Mouse (Mus musculus) neural tube, embryonic 11.5 days (tissue): ENCODE measurements around the gene Sgo1. TPM values are rescaled to one million over a fixed set of nuclear protein-coding genes. Genes with fewer than 3 reads are reported as not detected.
"Not testable (repeated sequence)": the region's sequence is repeated elsewhere in the genome, so short reads cannot be mapped to it uniquely, and the experiment has no call there.

Experiments
- ATAC-seq: fragments of 200-750 bp; cut with Nextera tagmentation; 2 replicates; pipeline ENCODE4 v1.8.0; 2017; ENCODE audit warnings: moderate number of reproducible peaks, mild to moderate bottlenecking, moderate TSS enrichment, moderate library complexity; ENCODE audit not compliant: insufficient read depth, low FRiP score, low TSS enrichment
- DNase-seq: peaks from one replicate; pipeline ENCODE4 v3.0.0-alpha.2; 2015; ENCODE audit warnings: low spot score
- H3K27ac ChIP-seq: fragments of 300-500 bp; sonication (generic); 2 replicates; pipeline ENCODE4 v1.5.1; 2014; ENCODE audit warnings: low read depth, mild to moderate bottlenecking, low read length
- H3K27me3 ChIP-seq: fragments of 300-500 bp; sonication (generic); 2 replicates; pipeline ENCODE4 v1.6.1; 2014; ENCODE audit warnings: mild to moderate bottlenecking, low read length, mixed read lengths; ENCODE audit not compliant: control insufficient read depth, insufficient read depth
- H3K36me3 ChIP-seq: fragments of 300-500 bp; sonication (generic); 2 replicates; pipeline ENCODE4 v1.6.1; 2014; ENCODE audit warnings: mild to moderate bottlenecking, low read length, moderate library complexity, mixed read lengths; ENCODE audit not compliant: control insufficient read depth, insufficient read depth
- H3K4me1 ChIP-seq: fragments of 300-500 bp; sonication (generic); 2 replicates; pipeline ENCODE4 v1.6.1; 2014; ENCODE audit warnings: low read length, mixed read lengths; ENCODE audit not compliant: control insufficient read depth, insufficient read depth
- H3K4me2 ChIP-seq: fragments of 300-500 bp; sonication (generic); 2 replicates; pipeline ENCODE4 v1.6.1; 2014; ENCODE audit warnings: low read depth, mild to moderate bottlenecking, moderate library complexity
- H3K4me3 ChIP-seq: fragments of 300-500 bp; sonication (generic); 2 replicates; pipeline ENCODE4 v1.5.1; 2014; ENCODE audit warnings: low read depth, low read length
- H3K9ac ChIP-seq: fragments of 300-500 bp; sonication (generic); 2 replicates; pipeline ENCODE4 v1.6.1; 2014; ENCODE audit warnings: mild to moderate bottlenecking, low read length
- H3K9me3 ChIP-seq: fragments of 300-500 bp; sonication (generic); 2 replicates; pipeline ENCODE4 v1.6.1; 2016; ENCODE audit warnings: low read length; ENCODE audit not compliant: control insufficient read depth
- WGBS: fragments of 180-500 bp; shearing (Covaris S2); extraction: QIAGEN DNeasy Blood & Tissue Kit; methylation state at CpG from one replicate; pipeline ENCODE4 v1.1.7; 2014; 5-methylcytosine and 5-hydroxymethylcytosine counted together
- polyA plus RNA-seq: library from polyadenylated mRNA; unstranded; fragments of >200 nt; fragmentation: Nextera tagmentation; extraction: Ambion mirVana; gene quantifications from 2 replicates; pipeline ENCODE4 v1.2.1, GENCODE M21; 2014

Sgo1 gene
- polyA plus RNA-seq: 43.9 and 44.1 TPM in 2 replicates

DNA sequence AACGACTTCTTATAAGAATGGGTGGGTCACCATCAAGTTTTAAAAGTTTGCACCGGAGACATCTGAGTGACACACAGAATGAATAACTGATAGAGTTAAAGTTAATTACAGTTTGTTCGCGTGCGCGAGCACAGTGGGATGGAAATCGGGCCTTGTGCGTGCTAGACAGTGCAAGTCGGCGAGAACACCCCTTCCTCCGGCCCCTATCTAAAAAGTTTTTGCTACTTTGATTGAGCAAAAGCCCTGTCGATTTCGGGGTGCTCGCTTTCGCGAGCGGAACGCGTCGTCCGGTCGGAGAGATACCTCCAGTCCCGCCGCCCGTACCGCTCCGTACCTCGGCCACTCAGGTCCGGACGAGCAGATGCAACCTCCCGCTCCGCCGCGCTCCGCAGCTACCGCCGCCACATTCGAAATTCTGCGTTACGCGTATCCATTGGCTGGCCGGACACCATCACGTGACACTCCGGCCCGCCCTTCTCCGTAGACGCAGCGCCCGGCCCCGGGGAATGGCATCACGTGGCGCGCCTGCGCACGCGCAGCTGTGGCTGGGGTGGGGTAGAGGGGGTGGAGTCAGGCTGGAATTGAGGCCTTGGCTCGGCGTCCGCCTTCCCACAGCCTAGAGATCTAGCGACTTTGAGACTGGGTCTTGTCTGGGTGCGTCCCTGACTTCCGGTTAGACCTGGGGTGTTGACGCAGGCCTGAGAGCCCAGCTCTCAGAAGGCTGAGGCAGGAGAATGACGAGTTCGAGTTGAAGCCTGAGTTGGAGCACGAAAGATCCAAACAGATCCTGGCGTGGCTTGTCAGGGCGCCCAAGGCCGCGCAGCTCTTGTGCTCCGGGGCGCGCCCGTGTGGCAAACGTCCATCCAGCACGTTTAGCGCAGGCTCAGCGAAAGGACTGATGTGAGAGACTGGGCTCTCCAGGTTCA, at the start of gene Sgo1:
TSS of gene Sgo1 (minus strand) at position 457 of the 926 bp plus-strand sequence.
- peak within 1 kb of the TSS; percentile 95 for H3K27ac ChIP-seq
- H3K27me3 ChIP-seq: no peaks in the 10 kb centered on the region
- no peaks in the 10 kb centered on the region for H3K9me3 ChIP-seq
- H3K9ac ChIP-seq: peak within 1 kb of the TSS; percentile 87
- DNase-seq (peak; percentile 99), ATAC-seq (peak; percentile 99)
- H3K36me3 ChIP-seq: no peaks in the 10 kb centered on the region
- H3K4me2 ChIP-seq: peak within 1 kb of the TSS; percentile 59
- peak within 1 kb of the TSS; percentile 41 for H3K4me3 ChIP-seq
- no peaks in the 10 kb centered on the region for H3K4me1 ChIP-seq
- under 1% methylated on average over 78 of the region's 78 CpGs for WGBS

DNA sequence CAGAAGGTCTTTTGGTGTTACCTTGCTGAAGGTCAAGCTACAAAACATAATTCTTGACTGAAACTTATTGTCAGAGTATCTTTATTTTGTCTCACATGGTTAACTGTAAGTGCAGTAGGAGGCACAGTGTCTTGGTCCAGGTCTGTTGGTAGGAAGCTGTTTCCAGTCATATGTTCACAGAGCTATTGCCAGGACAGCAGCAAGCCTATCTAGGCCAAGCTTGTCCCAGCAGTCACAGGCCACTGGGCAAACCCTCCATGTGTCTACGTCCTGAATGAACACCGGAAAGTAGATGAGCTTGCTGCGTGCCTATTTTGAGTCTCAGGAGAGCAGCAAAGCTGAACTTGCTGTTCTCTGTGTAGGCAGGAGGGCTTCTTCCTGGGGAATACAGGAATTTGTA, 29.8 kb upstream of the Sgo1 start:
- ATAC-seq, H3K36me3 ChIP-seq, H3K27me3 ChIP-seq, H3K9ac ChIP-seq, DNase-seq, H3K9me3 ChIP-seq, H3K4me3 ChIP-seq, H3K4me2 ChIP-seq, H3K27ac ChIP-seq, H3K4me1 ChIP-seq: not testable (repeated sequence)
- 90% methylated on average over 3 of the region's 3 CpGs for WGBS

DNA sequence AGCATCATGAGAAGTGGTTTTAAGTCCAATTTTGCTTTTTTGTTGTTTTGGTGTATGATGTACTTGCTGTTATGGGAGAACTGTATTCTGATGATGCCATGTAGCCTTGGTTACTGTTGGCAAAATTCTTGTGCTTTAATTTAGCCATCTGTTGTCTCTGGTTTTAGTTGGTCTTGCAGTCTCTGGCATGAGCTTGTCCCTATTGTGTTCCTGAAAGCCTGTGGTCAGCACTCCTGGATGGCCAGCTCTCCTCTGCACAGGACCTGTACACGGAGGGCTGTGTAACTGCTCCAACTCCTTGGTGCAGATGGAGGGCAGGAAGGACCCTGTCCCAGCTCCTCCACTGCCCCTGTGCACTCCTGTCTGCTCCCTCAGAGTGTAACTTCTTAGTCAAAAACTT, 29.3 kb upstream of the Sgo1 start:
- WGBS: 67% methylated on average over 1 of the region's 1 CpGs
- no peak for ATAC-seq

DNA sequence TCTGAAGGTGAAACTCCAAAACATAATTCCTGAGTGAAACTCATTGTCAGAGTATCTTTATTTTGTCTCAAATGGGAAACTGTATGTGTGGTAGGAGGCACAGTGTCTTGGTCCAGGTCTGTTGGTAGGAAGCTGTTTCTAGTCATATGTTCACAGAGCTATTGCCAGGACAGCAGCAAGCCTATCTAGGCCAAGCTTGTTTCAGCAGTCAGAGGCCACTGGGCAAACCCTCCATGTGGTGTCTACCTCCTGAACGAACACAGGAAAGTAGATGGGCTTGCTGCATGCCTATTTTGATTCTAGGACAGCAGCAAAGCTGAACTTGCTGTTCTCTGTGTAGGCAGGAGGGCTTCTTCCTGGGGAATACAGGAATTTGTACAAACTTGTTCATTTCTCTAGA, 26.0 kb upstream of the Sgo1 start:
- DNase-seq: not testable (repeated sequence)

More for the DNA sequence above, 29.3 kb upstream of the Sgo1 start:
- Histone ChIP-seq H3K27me3 (no peaks in the 10 kb centered on the region), H3K9me3 (no peaks in the 10 kb centered on the region), H3K4me2 (no peak overlapping the region), H3K36me3 (no peaks in the 10 kb centered on the region), H3K27ac (no peak overlapping the region), H3K9ac (no peak overlapping the region), H3K4me1 (no peaks in the 10 kb centered on the region), H3K4me3 (no peak overlapping the region)
- DNase-seq: no peak

DNA sequence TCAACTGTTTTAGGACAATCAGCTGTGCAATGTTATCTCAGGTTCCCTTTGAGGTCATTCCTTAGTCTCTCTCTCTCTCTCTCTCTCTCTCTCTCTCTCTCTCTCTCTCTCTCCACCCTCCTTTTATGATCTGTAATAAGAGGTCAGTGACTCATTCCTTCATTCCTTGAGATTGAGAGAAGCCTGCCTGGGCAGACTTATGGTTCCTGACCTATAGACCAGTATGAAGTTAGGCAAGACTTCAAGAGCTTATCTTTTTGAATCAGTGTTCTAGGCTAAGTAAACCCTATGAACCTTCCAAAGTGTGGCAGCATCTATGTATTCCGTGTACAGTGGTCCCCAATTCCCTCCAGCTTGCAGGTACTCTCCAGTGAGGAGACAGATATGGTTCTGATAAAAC, 25.3 kb upstream of the Sgo1 start:
- H3K36me3 ChIP-seq: no peaks in the 10 kb centered on the region
- ATAC-seq (no peak), DNase-seq (no peak)
- no peak overlapping the region for H3K9ac ChIP-seq
- 65% methylated on average over 1 of the region's 1 CpGs for WGBS
- no peaks in the 10 kb centered on the region for H3K4me1 ChIP-seq
- H3K4me3 ChIP-seq: no peak overlapping the region
- H3K4me2 ChIP-seq: no peak overlapping the region
- no peaks in the 10 kb centered on the region for H3K9me3 ChIP-seq
- no peak overlapping the region for H3K27ac ChIP-seq
- H3K27me3 ChIP-seq: no peaks in the 10 kb centered on the region

More for the DNA sequence above, 26.0 kb upstream of the Sgo1 start:
- 70% methylated on average over 1 of the region's 1 CpGs for WGBS
- ATAC-seq, H3K4me2 ChIP-seq, H3K27me3 ChIP-seq, H3K9ac ChIP-seq, H3K27ac ChIP-seq, H3K36me3 ChIP-seq, H3K4me3 ChIP-seq, H3K4me1 ChIP-seq, H3K9me3 ChIP-seq: not testable (repeated sequence)

DNA sequence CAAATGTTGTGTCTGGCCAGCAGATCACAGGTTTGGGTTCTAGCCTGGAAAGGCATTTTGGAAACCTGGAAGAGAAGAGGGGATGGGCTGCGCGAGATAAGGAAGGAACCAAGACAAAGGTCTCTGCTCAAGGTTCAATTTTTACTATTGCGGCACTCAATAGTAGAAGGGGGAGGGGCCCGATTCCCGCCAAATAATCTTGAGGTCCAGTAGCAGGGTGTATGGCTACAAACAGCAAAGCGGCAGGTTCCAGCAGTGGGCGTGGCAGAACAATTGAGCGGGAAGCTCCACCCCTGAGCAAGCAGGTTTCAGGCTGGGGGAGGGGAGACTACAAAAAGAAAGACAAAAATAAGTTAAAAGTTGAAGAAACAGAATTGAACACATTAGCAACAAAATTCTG, 8.4 kb upstream of the Sgo1 start:
- not testable (repeated sequence) for H3K4me1 ChIP-seq, H3K36me3 ChIP-seq, H3K4me2 ChIP-seq, H3K27me3 ChIP-seq, H3K9ac ChIP-seq, H3K9me3 ChIP-seq, H3K4me3 ChIP-seq, DNase-seq, ATAC-seq, H3K27ac ChIP-seq
- 93% methylated on average over 8 of the region's 8 CpGs for WGBS

DNA sequence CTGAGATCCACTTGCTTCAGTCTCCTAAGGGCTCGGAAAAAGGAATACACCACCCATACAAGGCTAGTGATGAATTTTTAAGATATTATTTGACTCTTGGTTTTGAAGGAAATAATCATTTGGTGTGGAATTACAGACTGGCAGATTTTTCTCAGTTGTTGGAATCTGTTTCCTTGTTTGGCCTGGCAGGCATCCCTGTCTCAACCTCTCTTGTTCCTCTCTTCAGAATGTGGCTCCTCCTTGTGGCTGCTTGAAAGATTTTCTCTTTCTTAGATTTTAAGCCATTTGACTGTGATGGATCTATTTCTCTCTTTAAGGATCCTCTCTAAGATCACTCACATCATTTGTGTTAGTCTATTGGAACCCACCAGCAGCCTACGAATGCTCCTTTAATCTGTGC, 4.9 kb upstream of the Sgo1 start:
- H3K9ac ChIP-seq: no peak overlapping the region
- no peaks in the 10 kb centered on the region for H3K4me1 ChIP-seq
- no peak overlapping the region for H3K4me3 ChIP-seq
- no peaks in the 10 kb centered on the region for H3K9me3 ChIP-seq
- no peak overlapping the region for H3K27ac ChIP-seq
- H3K36me3 ChIP-seq: no peaks in the 10 kb centered on the region
- H3K27me3 ChIP-seq: no peaks in the 10 kb centered on the region
- DNase-seq (no peak), ATAC-seq (no peak)
- 92% methylated on average over 2 of the region's 2 CpGs for WGBS
- H3K4me2 ChIP-seq: no peak overlapping the region

DNA sequence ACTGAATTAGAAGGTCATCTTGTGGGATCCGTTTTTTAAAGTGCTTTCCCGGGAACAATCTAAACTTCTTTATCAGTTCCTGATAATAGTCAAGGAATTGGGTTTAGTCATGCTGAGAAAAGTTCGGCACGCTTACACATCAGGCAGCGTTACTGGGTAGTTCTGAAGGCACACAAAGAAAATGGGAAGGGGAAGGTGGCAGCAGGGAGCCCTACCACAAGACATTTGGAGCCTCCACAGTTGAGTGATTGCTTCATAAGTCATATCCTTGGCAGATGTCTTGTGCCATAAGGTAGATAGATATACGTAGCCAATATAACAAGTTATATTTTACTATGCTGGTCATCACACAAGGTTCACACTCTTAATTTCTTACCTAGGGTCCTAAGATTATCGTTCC, 813 bp upstream of the Sgo1 start:
- Histone ChIP-seq H3K4me3 (peak overlapping the region; percentile 41), H3K9me3 (no peaks in the 10 kb centered on the region), H3K27me3 (no peaks in the 10 kb centered on the region), H3K4me2 (peak overlapping the region; percentile 59), H3K4me1 (no peaks in the 10 kb centered on the region), H3K36me3 (no peaks in the 10 kb centered on the region), H3K27ac (peak overlapping the region; percentile 95), H3K9ac (peak overlapping the region; percentile 87)
- ATAC-seq (peak; percentile 11; the same call in 1 of the 2 replicates), DNase-seq (no peak)
- 21% methylated on average over 7 of the region's 7 CpGs for WGBS

DNA sequence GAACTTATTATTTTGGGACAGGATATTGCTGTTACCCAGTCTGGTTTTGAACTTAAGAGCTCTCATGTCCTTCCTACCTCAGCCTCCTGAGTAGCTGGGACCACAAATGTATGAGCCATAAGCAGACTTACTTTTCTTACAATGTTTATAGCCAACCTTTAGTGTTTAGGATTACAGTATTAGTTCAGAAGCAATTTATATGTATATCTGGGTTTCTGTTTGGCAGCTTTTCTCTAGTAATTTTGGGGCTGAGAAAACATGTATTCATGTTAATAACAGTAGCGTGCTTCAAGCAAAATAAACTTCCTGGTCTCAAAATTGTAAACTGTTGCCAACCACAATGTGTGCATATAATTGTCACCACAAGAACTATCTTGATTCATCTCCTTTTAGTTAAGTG, 812 bp downstream of the Sgo1 start:
- peak overlapping the region; percentile 59 for H3K4me2 ChIP-seq
- no peak overlapping the region for H3K27ac ChIP-seq
- no peaks in the 10 kb centered on the region for H3K27me3 ChIP-seq
- ATAC-seq: no peak
- peak overlapping the region; percentile 41 for H3K4me3 ChIP-seq
- H3K36me3 ChIP-seq: no peaks in the 10 kb centered on the region; the same call in 1 of the 2 replicates
- H3K4me1 ChIP-seq: no peaks in the 10 kb centered on the region
- WGBS: 26% methylated on average over 1 of the region's 1 CpGs
- peak overlapping the region; percentile 46; the same call in 1 of the 2 replicates for H3K9ac ChIP-seq
- no peaks in the 10 kb centered on the region for H3K9me3 ChIP-seq
- no peak for DNase-seq
